Mouse (Mus musculus): Measurements from ENCODE around the gene Nid2.

GRCm38 (mm10) chr14:19764331-19764730 is 13.3 kb downstream of the Nid2 start:
- TF ChIP-seq CTCF (IDR thresholded peaks at IDR 0.05; ENCODE audit: low read depth, low read length) = no peak
- no peak for TF ChIP-seq GATA1 (IDR thresholded peaks at IDR 0.05; ENCODE audit: borderline replicate concordance, low read length)
- no peak for TF ChIP-seq GATA2 (IDR thresholded peaks at IDR 0.05; ENCODE audit: borderline replicate concordance, low read depth, low read length)
- TF ChIP-seq TAL1 (conservative IDR thresholded peaks at IDR 0.05; ENCODE audit: low read depth, low read length) = no peak
